Mouse (Mus musculus) small intestine, adult 2 months (tissue): ENCODE measurements at regions not wholly inside any gene's neighbourhood (a gene's known extent, or its start where the extent isn't known, plus 50 kb on each side); places are given as distances from the start of the nearest gene placed in this dataset.

Experiments used
- H3K27ac ChIP-seq: fragments of 200-500 bp; 2 replicates; pipeline ENCODE4 v1.5.1; 2012; ENCODE audit warnings: low read depth, low read length, control low read depth, inconsistent platforms; ENCODE audit not compliant: insufficient read depth
- H3K27me3 ChIP-seq: fragments of 200-500 bp; 2 replicates; pipeline ENCODE4 v1.6.1; 2012; ENCODE audit warnings: mild to moderate bottlenecking, moderate library complexity, low read length, inconsistent platforms; ENCODE audit not compliant: control insufficient read depth, insufficient read depth
- H3K36me3 ChIP-seq: fragments of 200-500 bp; 2 replicates; pipeline ENCODE4 v1.6.1; 2012; ENCODE audit warnings: mild to moderate bottlenecking, low read length, control low read depth, inconsistent platforms; ENCODE audit not compliant: control insufficient read depth, insufficient read depth
- H3K4me1 ChIP-seq: fragments of 200-500 bp; 2 replicates; pipeline ENCODE4 v1.6.1; 2012; ENCODE audit warnings: low read length, inconsistent platforms, mixed read lengths; ENCODE audit not compliant: control insufficient read depth, insufficient read depth, insufficient read length
- H3K4me3 ChIP-seq: fragments of 200-500 bp; 2 replicates; pipeline ENCODE4 v1.5.1; 2012; ENCODE audit warnings: low read depth, mild to moderate bottlenecking, control low read depth, inconsistent platforms, low read length, moderate library complexity
- CTCF ChIP-seq: fragments of 200-500 bp; IDR thresholded peaks from 2 replicates; pipeline ENCODE4 v1.5.1; 2012; ENCODE audit warnings: low read depth, mild to moderate bottlenecking, control low read depth, inconsistent platforms, low read length, moderate library complexity, mixed read lengths; ENCODE audit not compliant: insufficient replicate concordance, insufficient read length; ENCODE audit errors: extremely low read depth
- POLR2A ChIP-seq: fragments of 200-500 bp; IDR thresholded peaks from 2 replicates; pipeline ENCODE4 v1.6.1; 2012; ENCODE audit warnings: low read depth, mild to moderate bottlenecking, control low read depth, inconsistent platforms, low read length, moderate library complexity
- WGBS: fragments of 180-500 bp; shearing (Covaris S2); methylation state at CpG from one replicate; pipeline ENCODE4 v1.1.7; 2018; 5-methylcytosine and 5-hydroxymethylcytosine counted together

DNA sequence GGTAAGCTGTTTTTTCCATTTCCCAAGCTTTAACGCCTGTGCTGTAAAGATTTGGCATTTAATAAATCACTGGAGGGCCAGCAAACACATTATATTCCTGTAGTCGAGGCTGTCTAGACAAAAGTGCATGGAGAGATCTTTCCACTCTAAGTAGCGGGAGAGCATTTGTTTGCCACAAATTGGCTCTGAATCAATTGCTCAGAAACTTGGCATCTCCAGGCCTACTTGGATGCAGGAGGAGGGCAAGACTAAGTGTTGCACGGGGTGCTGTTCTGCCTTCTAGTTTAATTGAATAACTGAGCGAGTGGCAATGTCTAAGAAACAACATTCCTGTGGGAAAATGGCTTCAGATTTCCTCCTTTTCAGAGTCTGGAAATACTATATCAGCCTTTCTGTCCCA, 438.7 kb downstream of the Hace1 start:
- Histone ChIP-seq H3K36me3 (no peaks in the 10 kb centered on the region), H3K27me3 (no peaks in the 10 kb centered on the region), H3K4me1 (no peaks in the 10 kb centered on the region), H3K4me3 (no peak overlapping the region), H3K27ac (no peak overlapping the region)
- TF ChIP-seq POLR2A (no peak), CTCF (no peak)
- 60% methylated on average over 5 of the region's 5 CpGs for WGBS

DNA sequence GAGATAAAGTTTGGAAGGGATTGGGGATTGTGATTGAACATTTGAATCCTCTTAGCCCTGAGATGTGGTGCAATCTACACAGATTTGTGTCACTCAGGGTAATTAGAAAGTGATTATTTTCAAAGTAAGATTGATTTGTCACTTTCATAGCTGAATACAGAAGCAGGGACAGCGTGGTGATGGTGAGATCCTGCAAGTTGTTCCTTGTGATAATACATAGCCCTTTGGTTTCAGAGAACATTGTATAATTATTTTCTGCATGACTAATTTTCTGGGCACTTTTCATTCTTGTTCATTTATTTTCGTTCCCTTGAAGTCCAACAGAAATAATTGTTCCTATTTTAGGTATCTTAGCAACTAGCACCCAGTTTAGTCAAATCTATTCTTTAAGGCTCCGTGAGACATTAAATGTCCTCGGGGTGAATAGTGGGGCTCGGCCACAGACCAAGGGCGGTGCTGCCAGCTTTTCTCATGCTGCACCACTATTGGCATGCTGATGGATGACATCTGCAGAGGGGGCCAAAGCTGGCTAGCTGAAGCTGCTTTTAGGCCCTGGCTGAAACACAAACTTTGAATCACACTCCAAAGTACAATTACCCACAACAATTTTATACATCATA, 468.0 kb downstream of the Hace1 start:
- WGBS = 62% methylated on average over 6 of the region's 6 CpGs
- TF ChIP-seq CTCF = no peak
- TF ChIP-seq POLR2A = no peak
- Histone ChIP-seq H3K27ac (no peak overlapping the region), H3K4me1 (no peaks in the 10 kb centered on the region), H3K4me3 (no peak overlapping the region), H3K27me3 (no peaks in the 10 kb centered on the region), H3K36me3 (no peaks in the 10 kb centered on the region)

DNA sequence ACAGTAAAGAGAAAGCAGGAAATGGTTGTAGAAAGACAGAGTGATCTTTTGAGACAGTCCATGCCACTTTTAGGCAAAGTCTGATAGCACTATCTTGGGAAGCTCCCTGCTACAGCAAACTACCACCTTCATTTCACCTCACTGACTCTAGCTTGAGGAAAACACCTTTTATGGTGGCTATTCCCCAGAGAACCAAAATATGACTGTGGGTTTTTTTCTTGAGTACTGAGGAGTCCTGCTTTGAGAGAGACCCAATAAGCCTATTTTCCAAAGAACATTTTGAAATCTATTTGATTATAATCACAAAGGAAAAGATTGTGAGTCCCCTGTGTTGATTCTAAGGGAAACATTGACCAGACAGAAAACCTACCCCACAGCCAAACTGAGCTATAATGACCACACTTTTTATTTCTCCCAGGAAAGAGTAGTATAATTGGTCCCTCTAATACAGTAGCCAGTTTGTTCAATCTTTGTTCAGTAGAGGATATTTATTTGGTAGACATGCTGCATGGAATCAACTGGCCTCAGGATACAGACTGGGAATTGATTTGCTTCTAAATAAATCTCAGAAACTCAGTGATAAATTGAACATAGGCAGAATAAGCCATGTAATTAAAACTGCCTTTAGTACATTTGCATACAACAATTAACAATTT, 468.6 kb downstream of the Hace1 start:
- Histone ChIP-seq H3K36me3 (no peaks in the 10 kb centered on the region), H3K4me3 (no peak overlapping the region), H3K4me1 (no peaks in the 10 kb centered on the region), H3K27ac (no peak overlapping the region), H3K27me3 (no peaks in the 10 kb centered on the region)
- no peak for TF ChIP-seq CTCF
- TF ChIP-seq POLR2A = no peak

DNA sequence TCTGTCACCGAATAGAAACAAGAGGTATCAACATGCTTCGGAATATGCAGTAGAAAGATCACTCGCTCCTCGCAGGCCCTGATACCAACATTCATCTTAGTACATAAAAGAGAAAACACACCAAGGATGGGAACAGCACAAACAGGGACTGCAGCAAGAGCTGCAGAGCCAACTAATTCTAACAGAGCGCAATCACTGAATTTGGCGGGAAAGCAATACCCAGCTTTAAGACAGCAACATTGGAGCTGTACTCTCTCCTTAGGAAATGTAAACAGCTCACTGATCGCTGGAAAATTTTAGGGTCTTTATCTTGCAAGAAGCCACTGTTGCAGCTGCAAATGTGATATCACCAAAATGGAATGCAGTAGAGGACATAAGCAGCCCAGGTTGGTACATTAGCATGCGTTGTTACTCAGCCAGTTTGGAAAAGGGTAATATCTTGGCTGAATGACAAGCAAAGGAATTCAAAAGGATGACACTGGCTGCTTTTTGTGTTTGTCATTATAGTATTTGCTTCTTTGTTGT, 469.3 kb downstream of the Hace1 start:
- no peaks in the 10 kb centered on the region for H3K27me3 ChIP-seq
- H3K4me1 ChIP-seq = no peaks in the 10 kb centered on the region
- TF ChIP-seq CTCF (no peak), POLR2A (no peak)
- no peak overlapping the region for H3K4me3 ChIP-seq
- WGBS = 75% methylated on average over 8 of the region's 8 CpGs
- no peak overlapping the region for H3K27ac ChIP-seq
- no peaks in the 10 kb centered on the region for H3K36me3 ChIP-seq

DNA sequence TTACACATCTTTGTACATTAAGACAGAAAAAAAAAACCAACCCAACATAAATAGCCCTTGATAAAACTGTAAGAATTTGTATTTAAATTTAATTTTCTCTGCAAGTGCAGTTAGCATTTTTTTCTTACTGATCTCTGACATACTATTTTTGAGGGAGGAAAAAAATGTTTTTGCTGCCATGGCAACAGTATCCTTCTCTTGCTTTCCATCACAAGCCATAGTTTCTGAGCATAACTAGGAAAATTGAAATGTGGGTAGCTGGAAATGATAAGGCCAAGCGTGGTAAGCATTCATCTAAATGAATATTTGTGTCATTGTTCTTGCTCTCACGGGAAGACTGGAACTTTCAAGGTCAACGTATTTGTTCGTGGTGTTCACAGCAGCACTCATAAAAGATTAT, 470.0 kb downstream of the Hace1 start:
- WGBS = 56% methylated on average over 4 of the region's 4 CpGs
- no peak overlapping the region for H3K27ac ChIP-seq
- no peak overlapping the region for H3K4me3 ChIP-seq
- no peaks in the 10 kb centered on the region for H3K27me3 ChIP-seq
- no peaks in the 10 kb centered on the region for H3K36me3 ChIP-seq
- TF ChIP-seq CTCF = no peak
- no peak for TF ChIP-seq POLR2A
- no peaks in the 10 kb centered on the region for H3K4me1 ChIP-seq

DNA sequence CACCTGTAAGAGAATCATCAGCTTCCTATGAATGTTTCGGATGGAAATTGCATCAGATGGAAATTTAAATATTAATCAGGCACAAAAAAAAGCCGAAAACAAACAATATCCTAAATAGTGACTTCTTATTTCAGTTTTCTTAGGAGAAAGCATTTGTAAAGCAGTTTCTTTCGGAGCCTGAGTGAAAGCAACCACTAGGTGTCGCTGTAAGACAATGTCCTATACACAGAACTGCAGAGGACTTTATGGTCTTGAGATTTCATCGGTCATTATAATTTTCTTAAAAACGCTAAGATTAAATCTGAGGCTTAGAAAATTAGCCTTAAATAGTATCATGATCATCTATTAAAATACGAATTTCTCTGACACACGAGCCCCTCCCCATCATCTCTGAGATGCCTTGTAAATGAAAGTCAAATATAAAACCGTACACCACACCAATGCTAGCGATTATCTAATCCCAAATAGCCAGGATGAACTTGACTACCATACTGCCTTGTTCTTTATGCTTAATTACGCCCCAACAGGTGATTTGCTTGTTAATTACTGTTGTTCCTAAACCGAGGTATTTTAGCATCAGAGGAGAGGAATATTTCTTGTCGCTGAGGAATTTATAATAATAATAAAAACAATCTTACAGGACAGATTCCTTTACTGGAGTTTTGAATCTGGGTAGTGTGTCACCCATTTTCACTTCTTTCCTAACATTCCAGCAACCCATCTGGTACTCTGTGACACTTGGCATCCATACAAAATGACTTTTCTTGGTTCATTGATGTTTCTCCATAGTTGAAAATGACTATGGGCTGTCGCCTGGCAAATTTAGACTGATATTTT, 480.0 kb downstream of the Hace1 start:
- TF ChIP-seq POLR2A = no peak
- no peak for TF ChIP-seq CTCF
- Histone ChIP-seq H3K36me3 (no peaks in the 10 kb centered on the region), H3K4me1 (no peaks in the 10 kb centered on the region), H3K27me3 (no peaks in the 10 kb centered on the region), H3K27ac (no peak overlapping the region), H3K4me3 (no peak overlapping the region)
- 38% methylated on average over 14 of the region's 14 CpGs for WGBS

DNA sequence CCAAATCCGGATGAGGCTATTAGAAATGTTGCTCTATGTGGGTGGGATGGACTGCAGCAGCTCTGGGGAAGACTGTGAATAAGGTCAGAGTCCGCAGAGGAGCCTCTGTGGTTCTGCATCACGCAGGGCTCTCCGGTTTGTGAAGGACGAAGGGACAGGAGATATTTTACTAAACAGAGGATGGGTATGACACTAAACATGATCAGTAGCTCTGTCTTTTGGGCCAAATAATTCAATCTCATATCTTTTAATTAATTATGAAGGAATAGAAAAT, 480.5 kb downstream of the Hace1 start:
- no peaks in the 10 kb centered on the region for H3K4me1 ChIP-seq
- WGBS = 72% methylated on average over 5 of the region's 5 CpGs
- no peak for TF ChIP-seq POLR2A
- TF ChIP-seq CTCF = no peak
- no peak overlapping the region for H3K27ac ChIP-seq
- H3K4me3 ChIP-seq = no peak overlapping the region
- H3K27me3 ChIP-seq = no peaks in the 10 kb centered on the region
- H3K36me3 ChIP-seq = no peaks in the 10 kb centered on the region
